Mouse (Mus musculus): ENCODE data around the gene Morc3.
A peak's percentile ranks its signal among the peaks of the same experiment; 100 is the strongest.

The Morc3 gene

DNA sequence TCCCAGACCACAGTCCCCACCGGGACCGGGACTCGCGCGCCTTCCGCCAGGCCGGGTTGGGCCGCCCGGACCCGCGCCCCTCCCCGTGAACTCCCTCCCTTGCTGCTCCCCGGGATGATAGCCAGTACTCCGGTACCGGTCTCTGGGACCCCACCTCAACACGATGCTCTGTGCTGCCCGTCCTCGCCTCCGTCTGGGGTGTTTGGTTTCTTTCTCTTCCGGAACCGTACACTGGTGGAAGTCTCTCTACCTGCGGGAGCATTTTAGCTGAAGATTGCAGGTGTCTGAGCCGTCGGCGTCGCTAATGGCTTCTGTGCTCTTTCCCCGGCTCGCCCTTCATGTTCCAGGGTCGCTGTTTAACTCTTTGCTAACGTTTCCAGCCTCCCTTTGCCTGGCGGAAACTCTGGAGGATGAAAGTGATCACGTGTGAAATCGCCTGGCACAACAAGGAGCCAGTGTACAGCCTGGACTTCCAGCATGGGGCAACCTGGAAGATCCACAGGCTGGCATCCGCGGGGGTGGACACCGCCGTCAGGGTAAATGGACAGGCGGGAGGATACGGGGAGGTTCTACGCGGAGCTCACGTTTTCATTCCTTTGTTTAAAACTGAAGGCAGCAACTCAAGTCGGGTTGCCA lies 52.3 kb downstream of the Morc3 start:
- no peak for DNase-seq (ENCODE audit: low spot score)

DNA sequence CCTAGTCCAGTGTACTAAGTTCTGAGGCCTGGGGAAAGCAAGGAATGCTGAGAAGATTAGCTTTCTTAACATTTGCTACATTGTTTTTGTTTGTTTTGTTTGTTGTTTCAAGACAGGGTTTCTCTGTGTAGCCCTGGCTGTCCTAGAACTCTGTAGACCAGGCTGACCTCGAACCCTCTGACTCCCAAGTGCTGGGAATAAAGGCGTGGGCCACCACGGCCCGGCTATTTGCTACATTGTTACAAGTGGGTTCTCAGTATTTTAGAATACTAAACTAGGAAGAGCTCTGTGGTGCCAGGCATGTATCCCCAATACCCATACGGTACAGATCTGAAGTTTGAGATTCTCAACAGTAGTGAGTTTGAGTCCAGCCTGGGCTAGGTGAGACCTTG lies 52.8 kb downstream of the Morc3 start:
- DNase-seq (ENCODE audit: low spot score) = no peak

DNA sequence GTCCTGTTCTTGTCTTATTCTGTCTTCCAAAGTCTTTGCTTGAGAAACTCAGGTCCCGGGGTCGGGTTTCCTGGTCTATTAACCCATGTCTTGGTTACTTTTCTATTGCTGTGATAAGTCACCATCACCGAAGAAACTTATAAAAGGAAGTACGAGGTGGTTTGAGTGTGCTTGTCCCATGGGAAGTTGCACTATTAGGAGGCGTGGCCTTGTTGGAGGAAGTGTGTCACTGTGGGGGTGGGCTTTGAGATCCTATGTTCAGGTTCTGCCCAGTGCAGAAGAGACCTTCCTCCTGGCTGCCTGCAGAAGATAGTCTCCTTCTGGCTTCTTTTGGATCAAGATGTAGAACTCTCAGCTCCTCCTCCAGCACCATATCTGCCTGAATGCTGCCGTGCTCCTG lies 56.6 kb downstream of the Morc3 start:
- no peak for DNase-seq (ENCODE audit: low spot score)

DNA sequence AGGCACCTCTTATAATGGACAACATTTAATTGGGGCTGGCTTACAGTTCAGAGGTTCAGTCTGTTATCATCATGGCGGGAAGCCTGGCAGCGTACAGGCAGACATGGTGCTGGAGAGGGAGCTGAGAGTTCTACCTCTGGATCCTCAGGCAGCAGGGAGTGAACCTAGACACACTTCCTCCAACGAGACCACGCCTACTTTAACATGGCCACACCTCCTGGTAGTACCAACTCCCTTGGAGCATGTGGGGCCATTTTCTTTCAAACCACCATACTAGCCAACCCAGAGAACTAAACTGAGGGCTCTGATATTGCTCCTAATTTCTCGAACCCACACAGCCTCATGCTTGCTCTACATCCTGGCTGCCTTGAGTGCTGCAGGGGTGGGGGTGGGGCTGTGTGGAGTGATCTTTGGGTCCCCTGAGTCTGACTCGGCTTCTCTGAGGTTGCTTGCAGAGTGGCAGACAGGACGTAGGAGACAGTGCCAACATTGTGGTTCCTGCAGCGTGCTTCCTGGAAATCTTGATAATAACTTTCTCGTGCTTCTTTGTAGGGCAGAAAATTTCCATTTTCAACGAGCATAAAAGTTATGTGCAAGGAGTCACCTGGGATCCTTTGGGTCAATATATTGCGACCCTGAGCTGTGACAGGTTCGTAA lies 59.2 kb downstream of the Morc3 start:
- DNase-seq (ENCODE audit: low spot score) = no peak

DNA sequence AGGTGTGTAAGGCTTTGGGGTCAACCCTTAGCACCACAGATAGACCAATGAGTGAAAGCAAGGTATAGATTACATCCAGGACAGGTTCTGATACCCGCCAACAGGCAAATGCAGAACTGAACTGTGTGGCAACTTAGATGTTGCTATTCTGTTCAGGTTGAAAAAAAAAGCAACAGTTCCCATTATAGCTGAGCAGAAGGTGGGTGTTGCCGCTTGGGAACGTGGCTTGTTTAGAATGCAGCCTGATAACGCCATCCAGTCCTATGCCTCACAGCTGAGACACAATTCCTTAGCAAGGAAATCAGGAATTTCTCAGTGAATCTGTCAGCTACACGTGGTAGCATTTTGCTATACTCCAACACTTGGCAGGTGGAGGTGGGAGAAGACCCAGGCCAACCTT lies 61.4 kb downstream of the Morc3 start:
- DNase-seq (ENCODE audit: low spot score) = no peak

DNA sequence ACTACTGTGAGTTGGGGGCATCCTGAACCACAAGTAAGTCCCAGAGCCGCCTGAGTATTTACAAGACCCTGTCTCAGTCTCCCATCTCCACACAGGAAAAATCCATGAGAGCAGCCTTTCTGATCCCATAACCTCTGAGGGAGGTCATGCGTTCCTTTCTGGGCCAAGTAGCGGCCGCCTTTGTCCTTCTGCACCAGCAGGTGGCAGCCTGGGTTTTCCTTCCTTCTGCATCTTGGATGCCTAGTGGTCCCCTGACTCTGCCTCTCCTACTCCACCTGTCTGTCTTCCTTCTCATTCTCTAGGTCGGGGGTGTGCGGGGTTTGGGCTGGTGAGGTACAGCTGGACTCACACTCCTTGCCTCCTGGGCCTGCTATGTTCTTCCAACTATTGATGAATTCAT lies 71.1 kb downstream of the Morc3 start:
- DNase-seq (ENCODE audit: low spot score) = no peak

DNA sequence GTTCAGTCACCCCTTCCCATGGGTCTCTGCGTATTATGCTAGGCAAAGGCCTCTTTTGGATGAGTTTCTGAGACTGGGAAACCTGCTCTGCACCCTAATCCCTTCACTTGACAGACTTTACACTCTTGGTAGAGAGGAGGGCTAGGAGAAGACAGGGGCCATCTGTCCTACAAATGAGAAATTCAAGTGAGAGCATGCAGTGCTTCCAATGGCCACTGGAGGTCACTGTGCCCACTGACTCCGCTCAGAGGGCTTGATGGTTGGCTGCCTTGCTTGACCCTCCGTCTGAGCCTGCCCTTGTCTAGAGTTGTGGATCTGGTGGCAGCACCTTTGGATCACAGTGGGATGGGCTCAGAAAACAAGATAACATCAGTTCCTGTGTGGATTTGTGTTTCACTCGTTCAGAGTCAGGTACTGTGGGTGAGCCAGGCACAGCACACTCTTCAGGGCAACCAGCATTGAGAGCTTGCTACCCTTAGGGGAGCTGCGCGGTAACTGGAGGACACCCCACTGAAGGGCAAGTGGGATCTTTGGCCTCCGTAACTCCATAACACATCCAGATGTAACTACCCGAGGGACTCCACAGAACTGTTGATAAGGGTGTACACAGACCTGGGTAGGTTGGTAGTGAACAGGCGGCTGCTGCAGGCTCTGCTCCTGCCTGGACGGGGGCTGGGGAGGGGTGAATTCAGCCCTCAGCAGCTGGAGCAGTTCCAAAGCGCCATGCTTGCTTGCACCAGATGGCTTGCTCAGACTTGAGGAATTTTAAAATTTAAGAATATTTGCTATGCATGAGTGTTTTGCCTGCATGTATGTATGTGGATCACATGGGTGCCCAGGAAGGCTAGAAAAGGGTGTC lies 74.5 kb downstream of the Morc3 start:
- no peak for DNase-seq (ENCODE audit: low spot score)

DNA sequence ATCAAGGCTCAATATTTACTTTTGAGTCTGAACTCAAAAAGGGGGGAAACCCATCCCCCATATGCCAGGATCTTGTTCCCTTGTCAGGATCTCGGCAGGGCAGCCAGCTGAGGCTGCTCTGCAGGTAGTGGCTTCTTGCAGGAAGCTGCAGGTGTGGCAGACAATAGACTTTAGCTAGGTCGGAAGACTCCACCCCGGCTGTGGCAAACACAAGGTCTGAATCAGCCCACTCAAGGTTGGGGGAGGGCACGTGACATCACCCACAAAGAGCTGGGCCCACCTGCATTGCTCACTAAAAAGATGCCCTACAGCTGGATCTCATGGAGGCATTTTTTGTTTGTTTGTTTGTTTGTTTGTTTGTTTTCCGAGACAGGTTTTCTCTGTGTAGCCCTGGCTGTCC lies 75.8 kb downstream of the Morc3 start:
- DNase-seq (ENCODE audit: low spot score) = no peak

DNA sequence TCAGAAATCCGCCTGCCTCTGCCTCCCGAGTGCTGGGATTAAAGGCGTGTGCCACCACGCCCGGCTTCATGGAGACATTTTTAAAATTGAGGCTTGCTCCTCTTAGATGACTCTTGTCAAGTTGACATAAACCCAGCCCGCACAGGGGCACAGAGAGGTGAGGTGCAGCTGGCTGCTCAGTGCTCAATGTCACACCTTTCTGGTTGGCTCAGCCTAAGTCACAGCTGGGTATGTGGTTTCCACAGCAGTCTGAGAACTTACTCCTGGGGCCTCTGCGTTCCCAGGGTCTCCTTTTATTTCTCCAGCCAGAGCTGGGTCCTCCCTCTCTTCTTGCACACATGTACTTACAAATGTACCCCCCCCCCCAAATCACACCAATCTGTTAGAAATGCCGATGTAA lies 76.3 kb downstream of the Morc3 start:
- DNase-seq (ENCODE audit: low spot score) = no peak

DNA sequence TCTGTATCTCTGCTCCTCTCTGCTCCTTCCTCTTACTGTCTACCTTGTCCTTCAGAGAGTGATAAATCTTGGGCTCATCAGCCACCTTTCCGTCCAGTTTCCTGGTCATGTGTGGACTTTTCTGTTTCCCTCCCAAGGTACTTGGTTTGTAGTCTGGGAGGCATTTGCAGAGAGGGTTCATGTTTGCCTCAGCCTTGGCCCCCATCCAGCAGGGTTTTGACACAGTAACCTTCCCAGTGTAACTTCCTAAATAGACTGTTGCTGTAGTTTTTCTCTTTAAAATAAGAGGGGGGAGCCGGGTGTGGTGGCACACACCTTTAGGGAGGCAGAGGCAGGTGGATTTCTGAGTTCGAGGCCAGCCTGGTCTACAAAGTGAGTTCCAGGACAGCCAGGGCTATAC lies 78.0 kb downstream of the Morc3 start:
- no peak for DNase-seq (ENCODE audit: low spot score)

DNA sequence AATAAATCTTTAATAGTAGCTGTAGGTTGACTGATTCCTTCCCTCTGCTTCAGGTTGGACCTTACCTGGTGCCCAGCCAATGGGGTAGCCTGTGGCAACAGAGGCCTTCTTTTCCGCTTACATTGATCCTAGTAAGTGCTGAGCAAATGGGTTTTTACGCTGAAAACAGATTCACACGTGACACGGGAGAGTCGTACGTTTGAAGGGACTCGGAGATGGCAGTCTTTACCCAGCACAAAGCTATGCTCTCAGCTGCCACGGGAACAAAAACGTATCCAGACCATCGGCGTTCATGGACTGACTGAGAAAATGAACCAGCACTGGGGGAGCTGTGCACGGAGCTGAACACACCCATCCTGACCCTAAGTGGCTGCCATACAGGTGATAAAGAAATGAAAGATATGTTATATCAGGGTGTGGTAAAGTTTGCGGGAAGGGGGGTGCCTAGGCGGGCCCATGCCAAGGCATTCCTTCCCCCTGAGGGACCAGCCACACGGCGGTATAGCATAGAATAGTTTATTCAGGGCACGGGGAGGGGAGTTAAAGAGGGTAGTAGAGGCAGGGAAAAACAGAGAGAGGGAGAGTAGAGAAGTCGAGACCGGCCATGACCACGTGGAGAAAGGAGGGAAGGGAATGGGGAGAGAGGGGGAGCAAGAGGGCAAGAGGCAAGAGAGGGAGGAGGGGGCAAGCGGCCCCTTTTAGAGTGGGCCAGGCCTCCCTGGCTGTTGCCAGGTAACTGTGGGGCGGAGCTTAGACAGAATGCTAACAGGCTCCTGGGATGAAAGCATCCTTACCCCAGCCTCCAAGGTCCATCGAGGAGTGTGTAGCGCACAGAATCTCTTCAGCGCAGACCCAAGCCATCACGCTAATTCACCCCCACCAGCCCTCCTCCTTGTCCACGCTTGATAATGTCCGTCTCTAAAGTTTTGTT lies 79.1 kb downstream of the Morc3 start:
- DNase-seq (ENCODE audit: low spot score) = no peak

DNA sequence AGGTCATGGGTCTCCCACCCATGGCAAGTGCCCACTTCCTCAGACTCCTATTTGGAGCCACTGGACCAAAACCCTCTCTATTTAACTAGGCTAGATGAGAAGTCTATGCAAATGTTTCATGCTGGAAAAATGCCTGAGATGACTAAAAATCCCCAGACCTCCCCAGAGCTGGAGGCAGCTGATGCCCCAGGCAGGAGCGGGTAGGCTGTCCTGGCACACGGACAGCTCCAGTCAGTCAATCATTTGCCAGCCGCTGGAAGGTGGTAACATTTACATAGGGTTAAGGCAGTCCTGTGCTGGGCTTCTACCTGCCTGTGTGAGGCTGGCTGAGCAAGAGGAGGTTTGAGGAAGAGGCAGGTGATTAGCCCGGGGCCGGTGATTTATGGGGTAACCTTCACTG lies 80.2 kb downstream of the Morc3 start:
- DNase-seq (ENCODE audit: low spot score) = no peak

DNA sequence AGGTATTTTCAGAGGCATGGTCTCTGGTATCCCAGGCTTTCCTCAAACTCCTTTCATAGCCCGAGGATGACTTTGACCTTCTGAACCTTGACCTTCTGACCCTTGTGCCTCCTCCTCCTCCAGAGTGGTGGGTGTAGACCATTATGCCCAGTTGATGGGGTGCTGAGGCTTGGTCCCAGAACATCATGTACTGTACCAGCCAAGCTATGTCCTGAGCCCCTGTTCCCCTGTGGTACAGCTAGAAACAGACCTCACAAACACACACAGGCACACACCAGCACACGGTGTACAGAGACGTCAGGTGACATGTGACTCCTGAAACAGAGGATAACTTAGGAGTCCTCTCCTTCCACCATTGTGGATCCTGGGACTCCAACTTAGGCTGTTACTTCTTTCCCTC lies 80.9 kb downstream of the Morc3 start:
- no peak for DNase-seq (ENCODE audit: low spot score)

DNA sequence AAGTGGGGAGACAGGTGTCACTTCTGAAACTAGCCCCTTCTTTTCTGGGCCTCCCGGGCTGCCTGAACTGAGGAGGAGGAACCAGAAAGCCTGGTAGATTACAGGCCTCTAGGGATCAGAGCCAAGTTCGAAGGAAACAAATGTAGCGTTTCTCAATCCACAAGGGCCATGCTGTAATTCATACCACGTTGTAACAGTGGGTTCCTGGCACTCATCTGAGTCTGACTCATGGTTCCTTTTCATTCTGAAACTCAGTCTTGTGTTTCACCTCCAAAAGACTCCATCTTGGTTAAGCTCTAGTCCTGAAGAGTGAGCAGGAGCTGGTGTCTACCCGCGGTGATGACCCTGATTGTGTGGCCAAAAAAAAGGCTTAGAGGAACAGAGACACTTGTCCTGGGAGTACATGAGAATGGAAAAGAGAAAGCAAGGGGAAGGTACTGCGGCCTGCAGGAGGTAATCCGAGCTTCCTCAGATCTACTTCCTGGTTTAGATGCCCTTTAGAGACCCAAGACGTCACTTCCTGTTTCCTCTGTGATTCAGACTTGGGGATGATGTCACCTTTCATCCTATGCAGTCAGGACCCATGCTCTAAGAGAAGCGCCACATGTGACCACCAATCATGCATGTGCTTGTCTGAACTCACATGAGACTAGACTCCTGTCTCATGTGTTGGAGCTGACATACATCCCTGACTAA lies 82.1 kb downstream of the Morc3 start:
- no peak for DNase-seq (ENCODE audit: low spot score)

DNA sequence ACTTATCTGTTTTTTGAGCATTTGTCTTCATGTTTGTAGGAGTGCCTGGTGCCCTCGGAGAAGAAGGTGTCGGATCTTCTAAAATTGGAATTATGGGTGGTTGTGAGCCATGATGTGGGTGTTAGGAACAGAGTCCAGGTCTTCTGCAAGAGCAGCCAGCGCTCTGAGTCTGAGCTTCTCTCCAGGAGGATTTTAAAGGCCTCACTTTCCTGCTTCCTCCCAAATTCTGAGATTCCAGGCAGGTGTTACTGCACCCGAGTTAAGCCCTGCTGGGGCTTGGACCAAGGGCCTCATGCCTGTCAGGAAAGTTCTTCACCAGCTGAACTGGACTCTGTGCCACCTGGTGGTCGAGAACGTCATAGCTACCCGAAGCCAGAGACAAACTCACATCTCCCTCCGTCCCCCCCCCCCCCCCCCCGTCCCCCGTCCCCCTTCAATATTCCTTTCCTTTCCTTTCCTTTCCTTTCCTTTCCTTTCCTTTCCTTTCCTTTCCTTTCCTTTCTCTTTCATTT lies 83.5 kb downstream of the Morc3 start:
- DNase-seq (ENCODE audit: low spot score) = no peak

DNA sequence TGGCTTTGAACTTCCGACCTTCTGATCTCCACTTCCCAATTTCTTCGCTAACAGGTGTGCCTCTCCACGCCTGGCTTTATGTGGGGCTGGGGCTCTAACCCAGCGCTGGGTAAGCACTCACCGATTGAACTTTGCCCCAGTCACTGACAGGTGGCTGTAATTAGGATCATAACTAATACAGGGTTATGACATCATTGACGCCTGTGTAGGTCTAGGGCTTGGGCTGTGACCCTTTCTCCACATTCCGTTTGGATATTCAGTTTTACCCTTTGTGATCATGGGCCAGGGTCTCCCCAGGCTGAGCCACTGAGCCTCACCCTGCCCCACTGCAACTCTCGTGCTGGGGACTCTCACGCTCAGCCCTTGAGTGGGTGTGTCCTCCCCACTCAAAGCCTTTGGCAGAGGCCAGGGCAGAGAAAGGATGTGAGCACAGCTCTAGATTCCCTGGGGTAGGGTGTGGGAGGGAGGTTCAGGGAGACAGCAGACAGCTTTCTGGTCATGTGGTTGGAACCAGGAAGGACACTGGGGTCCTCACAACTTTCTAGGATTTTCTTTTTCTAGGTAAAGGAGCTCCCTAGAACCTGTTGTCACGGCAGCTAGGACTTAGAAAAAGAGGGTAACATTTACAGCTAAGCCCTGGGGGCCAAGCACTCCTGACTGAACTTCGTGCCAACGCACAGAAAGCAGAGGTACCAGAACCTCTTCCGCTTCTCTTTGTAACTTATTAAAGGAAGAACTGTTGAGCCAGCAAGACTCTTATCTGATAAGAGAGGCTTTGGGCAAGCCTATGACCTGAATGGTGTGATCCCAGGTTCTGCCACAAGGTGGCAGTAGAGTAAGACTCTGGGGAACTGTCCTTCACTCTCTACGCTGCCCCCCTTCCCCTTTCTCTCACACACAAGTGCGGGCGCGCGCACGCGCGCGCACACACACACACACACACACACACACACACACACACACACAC lies 86.1 kb downstream of the Morc3 start:
- DNase-seq (ENCODE audit: low spot score) = peak; percentile 59

DNA sequence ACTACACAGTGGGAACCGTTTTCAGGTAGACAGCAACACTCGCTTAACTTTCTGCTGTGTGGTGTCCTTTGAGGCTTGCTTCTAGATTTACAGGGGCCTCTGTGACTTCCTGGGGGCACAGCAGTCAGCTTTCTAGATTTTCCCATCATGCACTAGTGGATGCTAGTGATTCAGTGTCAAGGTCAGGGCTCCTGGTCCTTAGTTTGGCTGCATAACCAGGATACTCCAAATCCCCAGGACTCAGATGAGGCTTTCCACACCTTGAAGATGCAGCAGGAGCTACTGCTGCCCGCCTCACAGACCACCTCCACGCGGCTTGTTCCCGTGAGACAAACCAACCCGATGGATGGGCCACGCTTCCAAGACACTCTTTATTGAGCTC lies 86.7 kb downstream of the Morc3 start:
- DNase-seq (ENCODE audit: low spot score) = no peak

DNA sequence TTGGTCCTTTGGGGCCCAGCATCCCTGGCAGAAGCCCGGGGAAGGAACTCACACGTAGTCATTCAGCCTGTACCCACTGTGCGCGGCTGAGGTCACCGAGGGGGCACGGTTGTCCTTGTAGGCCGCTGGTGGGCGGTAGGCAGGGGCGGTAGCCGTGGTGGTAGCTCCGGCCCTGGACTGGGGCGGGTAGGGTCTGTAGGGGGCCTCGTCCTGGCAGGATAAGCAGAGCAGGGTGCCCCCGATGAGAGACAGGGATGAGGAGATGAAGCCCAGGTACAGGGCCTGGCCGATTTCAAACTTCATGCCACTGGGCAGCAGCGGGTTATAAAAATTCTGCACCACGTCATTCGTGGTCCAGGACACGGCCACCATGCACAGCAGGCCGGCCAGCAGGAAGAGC lies 87.3 kb downstream of the Morc3 start:
- no peak for DNase-seq (ENCODE audit: low spot score)

DNA sequence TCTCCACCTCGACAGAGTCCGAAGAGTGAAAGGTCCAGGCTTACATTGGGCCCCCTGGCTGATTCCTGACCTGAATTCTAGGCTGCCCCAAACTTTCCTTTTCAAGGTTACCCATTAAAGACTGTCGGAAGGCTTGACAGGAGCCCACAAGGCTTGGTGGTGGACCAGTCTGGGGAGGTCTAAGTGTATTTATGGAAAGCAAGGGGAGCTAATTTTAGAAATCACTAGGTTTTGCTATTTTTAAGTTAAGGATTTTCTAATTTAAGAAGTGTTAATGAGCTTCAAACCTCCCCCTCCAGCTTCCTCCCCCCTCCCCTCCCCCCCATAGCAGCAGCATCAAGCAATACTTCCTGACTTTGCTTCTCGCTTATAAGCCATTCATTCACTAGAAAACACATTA lies 88.8 kb downstream of the Morc3 start:
- DNase-seq (ENCODE audit: low spot score) = no peak

DNA sequence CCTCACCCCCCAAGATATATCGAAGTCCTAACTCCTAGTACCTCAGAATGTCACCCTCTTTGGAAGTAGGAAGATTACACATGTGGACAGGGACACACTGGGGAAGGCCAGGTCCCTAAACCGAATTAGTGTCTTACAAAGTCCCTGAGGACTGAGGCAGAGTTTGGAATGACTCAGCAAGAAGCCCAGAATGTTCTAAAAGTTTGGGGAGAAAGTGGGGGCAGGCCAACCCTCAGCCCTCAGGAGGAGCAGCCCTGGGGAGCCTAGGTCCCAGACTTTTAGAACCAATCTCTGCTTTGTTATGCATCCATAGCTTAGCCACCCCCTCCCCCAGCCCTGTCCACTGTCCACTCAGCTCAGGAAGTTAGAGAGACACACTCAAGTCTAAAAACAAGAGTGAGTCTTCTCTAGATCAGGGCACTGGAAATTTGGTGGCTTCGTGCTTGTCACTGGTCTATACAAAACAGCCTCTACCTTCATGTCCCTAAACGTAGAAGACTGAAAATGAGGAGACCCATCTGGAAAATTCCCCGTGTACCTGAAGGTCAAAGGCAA lies 91.0 kb downstream of the Morc3 start:
- DNase-seq (ENCODE audit: low spot score) = no peak

All from left cerebral cortex, adult 11 months (tissue).